ENCODE assay signal across 30 mouse cellular contexts in the genomic region with DNA sequence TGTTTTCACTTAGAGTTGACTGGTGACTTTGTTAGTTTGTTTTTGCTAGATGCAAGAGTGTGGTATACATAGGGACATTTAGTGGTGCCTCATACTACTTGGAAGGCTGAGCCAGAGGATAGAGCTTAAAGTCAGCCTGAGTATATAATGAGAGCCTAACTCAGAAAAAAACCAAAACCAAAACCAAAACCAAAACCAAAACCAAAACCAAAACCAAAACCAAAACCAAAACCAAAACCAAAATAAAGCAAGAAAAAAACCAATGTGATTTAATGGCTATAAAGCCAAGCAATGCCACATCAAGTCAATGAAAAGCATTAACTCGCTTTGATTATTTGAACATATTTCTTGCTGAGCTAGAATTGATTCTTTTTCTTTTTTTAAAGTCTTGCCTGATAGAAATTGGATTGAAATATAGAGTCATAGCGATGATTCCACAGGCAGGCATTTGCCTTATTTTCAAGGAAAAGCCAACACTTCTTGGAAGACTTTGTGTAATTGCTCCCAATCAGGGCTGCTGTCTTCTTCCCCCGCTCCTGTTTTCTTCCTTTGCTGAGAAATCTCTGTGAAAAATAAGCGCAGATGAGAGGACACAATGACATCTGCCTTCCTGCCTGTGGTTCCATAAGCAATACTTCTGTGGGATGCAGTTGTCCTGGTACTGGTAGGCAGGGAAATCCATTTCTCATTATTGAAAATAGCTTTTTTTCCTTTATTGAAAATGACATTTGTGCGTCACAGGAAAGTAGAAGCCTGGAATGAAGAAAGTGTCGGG.
DNase-seq lines count a peak whose midpoint lies in the region; ATAC-seq and TF ChIP-seq lines count a peak whose summit lies in the region.
"Had no signal": no experiment of that assay in that cellular context is flagged by ENCODE, and none has a peak within 500 bp of the region (broad histone marks: within the 10 kb centered on the region; RNA-seq: fewer than 3 reads in every experiment).

No protein-coding gene starts in this region.

- H3K79me2 ChIP-seq in CH12.LX (replicated peaks; ENCODE audit: control insufficient read depth, extremely low read depth, insufficient read depth, poor library complexity, severe bottlenecking) = no peaks in the 10 kb centered on the region

- dilution Hi-C loops in CH12.LX (cut with MboI; ENCODE audit: extremely low pct_ligation_motif_present, extremely low pct_unique_long_range_greater_than_20kb, low sequenced_read_pairs) = no loop called here

- TF ChIP-seq POLR2A in CH12.LX (IDR thresholded peaks at IDR 0.05; ENCODE audit: low read depth, low read length) = no peak

- no peaks in the 10 kb centered on the region for H3K36me3 ChIP-seq in CH12.LX (replicated peaks in 1 of 2; ENCODE audit: control insufficient read depth in 1 of 2, insufficient read depth in 1 of 2, low read length in 1 of 2)
- no peaks in the 10 kb centered on the region for H3K36me3 ChIP-seq in hindbrain, postnatal 0 days (ENCODE audit: insufficient read depth, low read length)
- H3K36me3 ChIP-seq: embryonic facial prominence, embryonic 13.5 days; G1E; hindbrain, embryonic 12.5 days; kidney, embryonic 15.5 days; liver, embryonic 12.5 days; midbrain, embryonic 12.5 days; neural tube, embryonic 12.5 days had no signal

- H3K27ac ChIP-seq in CH12.LX (ENCODE audit: insufficient read depth, low read depth) = no peak overlapping the region
- no peak overlapping the region for H3K27ac ChIP-seq in hindbrain, postnatal 0 days
- H3K27ac ChIP-seq: embryonic facial prominence, embryonic 13.5 days; hindbrain, embryonic 12.5 days; kidney, embryonic 15.5 days; liver, embryonic 12.5 days; midbrain, embryonic 12.5 days; neural tube, embryonic 12.5 days had no signal

- peak; percentile 45 for ATAC-seq in CD4-positive, CD25-positive, alpha-beta regulatory T cell, adult 4 months
- ATAC-seq in hindbrain, postnatal 0 days = no peak
- ATAC-seq: forebrain, embryonic 16.5 days; liver, embryonic 12.5 days; liver, postnatal 0 days had no signal

- TF ChIP-seq CTCF in CH12.LX (conservative IDR thresholded peaks at IDR 0.05 in 1 of 2, IDR thresholded peaks at IDR 0.05 in 1 of 2; ENCODE audit: low read depth in 2 of 2, low read length in 2 of 2) = no peak
- no peak for TF ChIP-seq CTCF in hindbrain, postnatal 0 days (IDR thresholded peaks at IDR 0.05; ENCODE audit: low read depth)

- H3K27me3 ChIP-seq in CH12.LX (replicated peaks) = no peaks in the 10 kb centered on the region
- H3K27me3 ChIP-seq in hindbrain, postnatal 0 days (ENCODE audit: insufficient read depth, low read length) = no peaks in the 10 kb centered on the region
- H3K27me3 ChIP-seq: embryonic facial prominence, embryonic 13.5 days; hindbrain, embryonic 12.5 days; kidney, embryonic 15.5 days; liver, embryonic 12.5 days; megakaryocyte, embryonic 14.5 days; midbrain, embryonic 12.5 days; neural tube, embryonic 12.5 days had no signal

- no peak for TF ChIP-seq EP300 in CH12.LX (IDR thresholded peaks at IDR 0.05; ENCODE audit: low read length)

- TF ChIP-seq RAD21 in CH12.LX (IDR thresholded peaks at IDR 0.05; ENCODE audit: low read depth, low read length) = no peak

- in situ Hi-C loops in CH12.LX (cut with MboI; ENCODE audit: low pct_ligation_motif_present, low pct_unique_long_range_greater_than_20kb, low sequenced_read_pairs) = no loop called here

- peak overlapping the region; percentile 5; the same call in 1 of the 2 replicates for H3K4me2 ChIP-seq in CH12.LX (ENCODE audit: insufficient read depth, low read depth, poor library complexity, severe bottlenecking)
- H3K4me2 ChIP-seq in hindbrain, postnatal 0 days (ENCODE audit: low read depth, low read length) = no peak overlapping the region
- H3K4me2 ChIP-seq: embryonic facial prominence, embryonic 13.5 days; heart, embryonic 11.5 days; hindbrain, embryonic 12.5 days; kidney, embryonic 15.5 days; liver, embryonic 12.5 days; midbrain, embryonic 12.5 days; neural tube, embryonic 12.5 days had no signal

- H3K9me3 ChIP-seq in CH12.LX (replicated peaks; ENCODE audit: low read length) = no peaks in the 10 kb centered on the region
- H3K9me3 ChIP-seq in hindbrain, postnatal 0 days (ENCODE audit: low read length) = no peaks in the 10 kb centered on the region
- H3K9me3 ChIP-seq: embryonic facial prominence, embryonic 13.5 days; G1E; hindbrain, embryonic 12.5 days; kidney, embryonic 15.5 days; liver, embryonic 12.5 days; midbrain, embryonic 12.5 days; neural tube, embryonic 12.5 days had no signal

- 89% methylated on average over 6 of the region's 6 CpGs for WGBS in hindbrain, postnatal 0 days

- H3K4me3 ChIP-seq in CH12.LX (replicated peaks in 1 of 3; ENCODE audit: low read depth in 2 of 3, low read length in 2 of 3, poor library complexity in 1 of 3) = no peak overlapping the region
- no peak overlapping the region for H3K4me3 ChIP-seq in hindbrain, postnatal 0 days (ENCODE audit: low read length)
- H3K4me3 ChIP-seq: embryonic facial prominence, embryonic 13.5 days; hindbrain, embryonic 12.5 days; kidney, embryonic 15.5 days; liver, embryonic 12.5 days; megakaryocyte, embryonic 14.5 days; midbrain, embryonic 12.5 days; myocyte; neural tube, embryonic 12.5 days had no signal

- no peak overlapping the region for H3K9ac ChIP-seq in CH12.LX (ENCODE audit: insufficient read depth, low read depth)
- H3K9ac ChIP-seq in hindbrain, postnatal 0 days (replicated peaks; ENCODE audit: low read length) = no peak overlapping the region
- H3K9ac ChIP-seq: embryonic facial prominence, embryonic 13.5 days; hindbrain, embryonic 12.5 days; kidney, embryonic 15.5 days; liver, embryonic 12.5 days; liver, postnatal 0 days; midbrain, embryonic 12.5 days; neural tube, embryonic 12.5 days had no signal

- H3K4me1 ChIP-seq in CH12.LX (ENCODE audit: control insufficient read depth in 1 of 2, insufficient read depth in 2 of 2) = peaks cover 5 to 6% of the 10 kb centered on the region in 2 experiments; a peak in 2 of 4 replicates
- no peaks in the 10 kb centered on the region for H3K4me1 ChIP-seq in hindbrain, postnatal 0 days (ENCODE audit: insufficient read depth, low read length)
- H3K4me1 ChIP-seq: embryonic facial prominence, embryonic 13.5 days; hindbrain, embryonic 12.5 days; kidney, embryonic 15.5 days; liver, embryonic 12.5 days; megakaryocyte, embryonic 14.5 days; midbrain, embryonic 12.5 days; neural tube, embryonic 12.5 days had no signal

- DNase-seq in layer of hippocampus, adult 18-20 months (ENCODE audit: low spot score in 2 of 2) = peak; percentile 61 to 78
- DNase-seq in layer of hippocampus, postnatal 25 days (ENCODE audit: extremely low spot score in 1 of 2, low spot score in 1 of 2) = no peak
- peak; percentile 1 for DNase-seq in CH12.LX (ENCODE audit: extremely low read depth)
- peak; percentile 30 for DNase-seq in layer of hippocampus, adult 9-10 months (ENCODE audit: low spot score)
- DNase-seq in hindbrain, postnatal 0 days (ENCODE audit: low spot score) = no peak
- DNase-seq in spleen, postnatal 10 days (ENCODE audit: low spot score in 2 of 2) = no peak
- DNase-seq: adrenal gland, postnatal 10 days; B cell, adult 2 months; cerebellum, adult 11 months; cerebellum, adult 9-11 months; gastrocnemius, postnatal 14 days; heart, postnatal 36 days; kidney, adult 11 months; kidney, postnatal 25 days; liver, postnatal 0 days; lung, postnatal 4 days; spleen, adult 18-20 months; thymus, postnatal 4 days had no signal

TF ChIP-seq in CH12.LX, 34 proteins besides CTCF, POLR2A, EP300 and RAD21:
- TF ChIP-seq JUN (IDR thresholded peaks at IDR 0.05; ENCODE audit: insufficient read depth, low read depth, low read length) (no peak), UBTF (IDR thresholded peaks at IDR 0.05; ENCODE audit: low read depth, low read length) (no peak), PAX5 (IDR thresholded peaks at IDR 0.05; ENCODE audit: low read length) (no peak), USF2 (conservative IDR thresholded peaks at IDR 0.05; ENCODE audit: low read depth, low read length) (no peak), ZKSCAN1 (IDR thresholded peaks at IDR 0.05; ENCODE audit: borderline replicate concordance, low read depth, low read length) (no peak), POLR2AphosphoS2 (IDR thresholded peaks at IDR 0.05; ENCODE audit: low read depth, low read length) (no peak), IRF4 (IDR thresholded peaks at IDR 0.05; ENCODE audit: low read depth, low read length) (peak; percentile 67), CHD1 (IDR thresholded peaks at IDR 0.05; ENCODE audit: low read depth, low read length) (no peak), ZNF384 (IDR thresholded peaks at IDR 0.05; ENCODE audit: low read depth, low read length) (peak; percentile 76), MXI1 (IDR thresholded peaks at IDR 0.05; ENCODE audit: low read depth, low read length) (no peak), RCOR1 (conservative IDR thresholded peaks at IDR 0.05; ENCODE audit: low read depth, low read length) (no peak), MAFK (IDR thresholded peaks at IDR 0.05; ENCODE audit: insufficient replicate concordance, low read length) (no peak), NELFE (IDR thresholded peaks at IDR 0.05; ENCODE audit: low read depth, low read length) (no peak), E2F4 (IDR thresholded peaks at IDR 0.05; ENCODE audit: insufficient replicate concordance, low read depth, low read length) (no peak), SMC3 (IDR thresholded peaks at IDR 0.05; ENCODE audit: low read depth, low read length) (no peak), ETS1 (conservative IDR thresholded peaks at IDR 0.05; ENCODE audit: low read depth, low read length) (peak; percentile 95)

Comparison
In these comparisons a context has a peak if more than half of its experiments do, and no peak if none do; other contexts are left out.
1. DNase-seq: peak in layer of hippocampus, adult 18-20 months (2 of 2), CH12.LX (single experiment) and layer of hippocampus, adult 9-10 months (single experiment); none in layer of hippocampus, postnatal 25 days (0 of 2), hindbrain, postnatal 0 days (single experiment) and spleen, postnatal 10 days (0 of 2).